Mouse (Mus musculus) spleen, embryonic (tissue): ENCODE measurements at regions not wholly inside any gene's neighbourhood (a gene's known extent, or its start where the extent isn't known, plus 50 kb on each side); places are given as distances from the start of the nearest gene placed in this dataset.

ENCODE experiments used
- CTCF ChIA-PET: fragments of 350-600 bp; sonication (Branson Sonifier 250); formaldehyde crosslinking; loops from one replicate; lab custom pipeline; 2022; lab: Charles Lee

DNA sequence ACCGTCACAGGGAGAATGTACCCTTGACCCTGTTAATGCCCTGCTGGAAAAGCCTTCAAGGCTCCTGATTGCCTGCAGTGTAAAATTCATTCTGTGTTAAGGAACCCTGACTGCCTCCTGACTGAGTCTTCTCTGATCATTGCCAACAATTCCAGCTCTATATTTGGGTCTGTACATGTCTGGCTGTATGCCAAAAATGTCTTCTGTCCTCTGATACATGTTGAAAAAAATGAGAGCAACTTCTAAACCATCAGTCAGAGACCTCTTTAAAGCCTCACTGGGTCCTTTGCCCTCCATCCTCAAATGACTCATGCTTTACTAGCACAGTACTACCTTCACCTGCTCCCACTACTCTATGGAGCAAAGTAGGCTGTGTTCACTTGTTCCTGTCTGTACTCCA lies 408.3 kb downstream of the Nbas start:
- CTCF ChIA-PET = no interaction called here

DNA sequence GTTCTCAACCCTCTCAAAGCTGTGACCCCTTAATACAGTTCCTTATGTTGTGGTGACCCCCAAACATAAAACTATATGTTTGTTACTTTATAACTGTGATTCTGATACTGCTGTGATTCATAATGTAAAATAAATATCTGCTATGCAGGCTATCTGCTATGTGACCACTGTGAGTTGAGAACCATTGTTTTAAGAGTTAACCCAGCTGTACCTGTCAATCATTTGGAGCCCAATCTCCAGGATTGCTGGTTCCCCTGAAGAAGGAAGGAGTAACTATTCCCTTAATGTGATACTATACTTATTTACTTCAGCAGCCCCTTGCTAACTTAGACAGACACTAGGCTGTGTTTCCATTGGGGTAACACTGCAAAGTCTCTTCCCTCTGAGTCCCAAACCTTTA lies 400.5 kb downstream of the Nbas start:
- CTCF ChIA-PET = no interaction called here

DNA sequence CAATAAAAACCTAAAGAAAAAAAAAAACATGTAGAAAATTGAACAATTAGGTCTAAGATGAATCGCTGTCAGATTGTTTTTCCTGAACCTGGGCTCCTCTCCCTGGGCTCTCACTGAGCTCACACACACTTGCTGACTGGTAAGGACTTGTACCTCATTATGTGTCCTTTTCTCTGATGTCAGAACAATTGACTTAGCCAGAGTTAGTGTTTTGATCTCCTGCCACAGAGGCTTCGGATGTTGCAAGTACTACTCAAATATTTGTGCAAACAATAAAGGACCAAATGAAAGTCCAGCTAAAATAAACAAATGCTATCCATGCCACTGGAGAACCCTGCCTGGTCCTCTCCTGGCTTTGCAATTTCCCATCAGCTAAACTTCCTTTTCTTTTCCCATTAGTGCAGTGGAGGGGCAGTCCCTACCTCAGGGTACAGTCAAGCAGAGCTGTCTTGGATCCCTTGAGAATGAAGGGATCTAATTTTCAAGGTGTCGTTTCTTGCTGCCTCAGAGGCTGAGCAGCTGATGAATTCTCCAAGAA lies 399.6 kb downstream of the Nbas start:
- CTCF ChIA-PET = no interaction called here

DNA sequence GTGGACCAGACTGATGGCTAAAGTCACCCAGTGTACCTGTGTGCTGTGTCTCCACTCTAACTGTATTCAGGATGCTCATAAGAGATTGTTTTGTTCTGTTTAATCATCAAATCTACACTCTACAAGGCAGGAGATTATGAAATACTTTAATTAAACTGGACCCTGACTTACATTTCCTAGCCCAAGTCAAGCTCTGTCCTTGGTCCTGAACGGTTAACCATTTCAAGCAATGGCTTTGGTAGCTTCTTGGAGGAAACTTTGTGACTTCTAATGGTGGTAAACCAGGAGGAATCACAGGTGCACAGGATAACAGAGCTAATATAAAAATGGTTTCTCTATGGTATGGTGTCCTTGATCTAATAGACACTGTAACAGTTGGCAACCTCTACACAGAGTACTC lies 370.4 kb downstream of the Nbas start:
- CTCF ChIA-PET = no interaction called here
